Mouse (Mus musculus) cerebellum, adult 9-10 months (tissue): ENCODE measurements around the gene Wdr45.

ENCODE experiments used
- DNase-seq: peaks from one replicate; pipeline ENCODE4 v3.0.0; 2022

The Wdr45 gene

GRCm38 (mm10) chrX:7714135-7714899 lies at the start of gene Wdr45:
Gene Wdr45, plus strand, starts transcription at chrX:7714333.
- peak; percentile 97 for DNase-seq

DNA sequence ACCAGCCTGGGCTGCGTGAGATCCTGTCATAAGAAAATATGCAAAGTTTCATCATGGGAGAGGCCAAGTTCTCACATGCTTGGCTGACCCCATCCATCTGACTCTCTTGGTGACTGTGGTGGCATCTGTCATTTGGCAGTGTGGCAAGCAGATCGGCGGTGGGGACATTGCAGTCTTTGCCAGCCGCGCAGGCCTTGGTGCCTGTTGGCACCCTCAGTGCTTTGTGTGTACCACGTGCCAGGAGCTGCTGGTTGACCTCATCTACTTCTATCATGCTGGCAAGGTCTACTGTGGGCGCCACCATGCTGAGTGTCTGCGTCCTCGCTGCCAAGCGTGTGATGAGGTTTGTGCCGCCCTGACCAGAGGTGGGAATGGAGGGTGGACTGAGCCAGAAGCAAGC lies 49.3 kb upstream of the Wdr45 start:
- DNase-seq = peak; percentile 81

GRCm38 (mm10) chrX:7665739-7666502 lies 48.2 kb upstream of the Wdr45 start:
- DNase-seq = no peak

DNA sequence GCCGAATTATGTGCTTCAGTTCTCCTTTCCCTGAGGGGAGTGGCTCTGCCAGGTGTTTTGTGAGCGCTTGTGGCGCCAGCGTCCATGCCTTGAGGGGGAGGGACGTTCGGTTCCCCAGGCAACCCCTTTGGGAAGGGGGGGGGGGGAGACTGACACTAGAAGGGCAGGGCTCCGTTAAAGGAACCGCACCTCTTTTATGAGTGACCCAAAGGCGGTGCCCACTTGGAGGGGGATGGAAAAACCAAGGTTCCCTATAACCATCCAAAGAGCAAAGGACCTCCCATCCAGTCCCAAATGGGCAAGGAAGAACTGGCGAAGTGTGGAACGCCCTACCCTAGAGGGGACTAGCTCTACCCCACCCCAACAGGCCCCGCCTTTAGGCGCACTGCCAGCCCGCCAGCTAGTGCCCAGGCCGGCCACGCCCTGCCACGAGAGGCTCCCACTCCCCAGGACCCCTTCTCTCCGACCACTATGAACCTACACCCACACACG lies 43.7 kb upstream of the Wdr45 start:
- no peak for DNase-seq

GRCm38 (mm10) chrX:7670921-7671623 lies 43.1 kb upstream of the Wdr45 start, which contains the start of gene Plp2:
Gene Plp2, minus strand, starts transcription at chrX:7671390.
- no peak for DNase-seq

- DNase-seq = no peak
These were observed 41.4 kb upstream of the Wdr45 start for GRCm38 (mm10) chrX:7672739-7673138.

DNA sequence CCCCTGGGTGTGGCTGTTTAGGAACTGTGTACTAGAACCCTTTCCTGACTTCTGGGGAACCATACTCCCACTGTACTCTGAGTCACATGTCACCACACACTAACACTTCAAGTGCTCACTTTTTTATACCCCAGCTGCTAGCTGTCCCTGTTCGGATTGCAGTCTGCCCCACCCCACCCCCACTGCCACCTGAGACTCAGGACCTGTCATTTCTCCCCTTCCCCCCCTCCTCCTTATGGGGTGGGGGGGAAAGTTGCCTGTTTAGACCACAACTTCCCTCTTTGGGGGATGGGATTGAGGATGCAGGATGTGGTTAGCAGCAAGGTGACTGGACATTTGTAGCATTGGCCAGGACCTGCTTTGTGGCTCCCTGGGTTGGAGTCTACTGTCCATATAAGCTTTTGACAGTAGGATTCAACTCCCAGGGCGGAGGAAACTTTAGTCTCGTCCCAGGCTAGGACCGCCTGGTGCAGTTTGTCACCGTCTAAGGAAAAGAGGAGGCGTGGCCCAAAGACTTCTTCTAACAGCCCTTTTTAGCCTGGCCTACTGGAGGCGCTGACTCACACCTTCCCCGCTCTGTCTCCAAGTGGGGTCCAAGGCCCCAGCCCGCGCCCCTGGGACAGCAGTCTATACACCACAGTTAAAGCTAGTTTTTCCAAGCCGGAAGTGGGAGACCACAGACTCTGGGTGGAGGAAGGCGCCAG lies 40.4 kb upstream of the Wdr45 start:
- DNase-seq = no peak

DNA sequence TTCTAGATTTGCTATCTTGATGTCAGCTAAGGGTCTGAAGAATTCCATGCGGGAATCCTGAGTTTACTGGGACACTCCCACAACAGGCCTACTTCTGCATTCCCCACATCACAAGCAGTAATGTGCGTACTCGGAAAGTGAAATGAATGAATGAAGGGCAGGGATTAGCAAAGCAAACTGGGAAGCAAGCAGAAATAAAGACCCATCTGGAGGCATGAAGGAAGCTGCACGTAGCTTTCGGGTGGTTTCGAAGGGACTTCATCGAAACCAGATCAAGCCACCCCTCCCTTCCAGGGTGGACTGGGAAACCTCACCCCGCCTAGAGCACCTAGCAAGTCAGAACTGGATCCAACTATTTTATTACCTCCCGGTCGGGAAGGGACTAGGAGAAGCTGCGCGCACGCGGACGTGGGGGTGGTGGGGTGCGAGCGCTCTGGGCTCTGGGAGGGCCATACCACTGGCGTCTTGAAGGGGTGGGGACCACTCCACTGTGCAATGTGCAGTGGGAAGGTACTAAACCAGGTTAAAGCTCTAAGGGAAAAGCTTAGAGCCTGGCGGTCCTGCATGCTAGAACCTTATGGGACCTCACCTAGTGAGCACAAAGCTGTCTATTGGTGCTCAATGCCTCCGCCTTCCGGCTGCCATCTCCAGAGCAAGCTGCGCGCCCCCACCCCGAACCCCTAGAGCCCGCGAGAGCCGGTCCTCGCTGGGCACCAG lies 39.7 kb upstream of the Wdr45 start:
- no peak for DNase-seq

DNA sequence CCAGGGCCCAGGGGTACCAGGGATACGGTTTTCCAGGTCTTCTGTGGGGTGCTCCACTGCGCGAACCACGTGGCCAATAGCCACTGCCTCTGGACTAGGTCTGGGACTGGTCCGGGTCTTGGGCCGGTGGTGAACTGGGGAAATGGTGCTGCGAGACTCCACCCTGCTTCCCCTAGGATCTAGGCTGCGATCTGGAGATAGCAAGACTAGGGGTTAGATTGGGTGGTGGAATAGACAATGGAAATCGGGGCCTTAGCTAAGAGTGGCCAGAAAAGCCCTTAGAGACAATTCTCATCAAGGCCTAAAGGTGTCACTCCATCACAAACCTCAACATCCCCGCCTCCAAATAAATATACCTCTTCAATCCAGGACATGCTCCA lies 39.1 kb upstream of the Wdr45 start:
- DNase-seq = no peak

DNA sequence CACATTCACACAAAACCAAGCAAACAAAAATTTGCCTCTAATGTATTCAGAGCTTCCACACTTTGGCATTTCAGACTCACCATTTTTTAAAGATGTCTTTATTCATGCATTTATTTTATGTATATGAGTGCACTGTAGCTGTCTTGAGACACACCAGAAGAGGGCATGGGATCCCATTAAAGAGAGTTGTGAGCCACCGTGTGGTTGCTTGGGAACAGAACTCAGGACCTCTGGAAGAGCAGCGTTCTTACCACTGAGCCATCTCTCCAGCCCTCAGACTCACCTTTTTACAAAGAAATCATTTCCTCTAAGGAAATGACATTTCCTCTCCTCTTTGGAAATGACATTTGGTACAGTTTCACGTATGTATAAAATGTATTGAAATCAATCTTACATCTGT lies 35.1 kb upstream of the Wdr45 start:
- no peak for DNase-seq

GRCm38 (mm10) chrX:7679405-7680056 lies 34.6 kb upstream of the Wdr45 start:
- peak; percentile 90 for DNase-seq

- DNase-seq = no peak
These were observed 34.1 kb upstream of the Wdr45 start for GRCm38 (mm10) chrX:7680057-7680412.

DNA sequence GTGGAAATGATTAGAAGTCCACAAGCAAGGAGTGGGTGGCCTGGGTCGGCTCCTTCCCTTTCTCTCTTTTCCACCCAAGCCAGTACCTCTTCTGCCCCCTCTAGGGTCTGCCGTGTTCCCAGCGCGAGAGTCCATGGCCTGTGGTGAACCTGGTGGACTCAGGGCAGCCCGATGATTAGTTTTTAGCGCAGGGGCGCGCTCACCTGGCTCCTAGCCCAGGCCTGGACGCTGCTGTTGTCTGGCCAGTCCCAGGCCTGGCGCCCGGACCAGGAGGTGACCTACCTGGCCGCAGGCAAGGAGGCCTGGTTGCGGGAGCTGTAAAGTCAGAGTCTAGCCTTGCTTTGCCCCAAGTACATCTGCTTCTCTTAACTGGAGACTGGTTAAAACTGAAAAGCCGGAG lies 33.3 kb upstream of the Wdr45 start, which contains the start of gene Magix:
Gene Magix, minus strand, starts transcription at position 388 of the 400 bp plus-strand sequence.
- DNase-seq = no peak

DNA sequence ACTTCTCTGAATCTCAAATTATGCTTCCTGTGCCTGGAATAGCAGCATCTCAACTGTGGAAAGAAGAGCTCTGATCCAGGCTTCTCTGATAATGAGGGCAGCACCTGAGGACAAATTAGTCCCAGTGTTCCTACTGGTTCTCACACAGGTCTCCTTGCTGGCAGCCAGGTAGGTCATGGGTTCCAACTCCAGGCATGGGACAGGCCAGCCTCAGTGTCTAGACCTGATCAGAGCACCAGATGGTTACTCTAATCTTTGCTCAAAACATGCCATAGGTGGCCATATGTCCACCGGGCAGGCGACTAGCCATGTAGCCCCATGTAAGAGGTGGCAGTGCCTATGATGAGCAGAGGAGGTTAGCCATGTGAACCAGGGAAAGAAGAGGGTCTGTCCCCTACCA lies 25.8 kb upstream of the Wdr45 start:
- peak; percentile 43 for DNase-seq

DNA sequence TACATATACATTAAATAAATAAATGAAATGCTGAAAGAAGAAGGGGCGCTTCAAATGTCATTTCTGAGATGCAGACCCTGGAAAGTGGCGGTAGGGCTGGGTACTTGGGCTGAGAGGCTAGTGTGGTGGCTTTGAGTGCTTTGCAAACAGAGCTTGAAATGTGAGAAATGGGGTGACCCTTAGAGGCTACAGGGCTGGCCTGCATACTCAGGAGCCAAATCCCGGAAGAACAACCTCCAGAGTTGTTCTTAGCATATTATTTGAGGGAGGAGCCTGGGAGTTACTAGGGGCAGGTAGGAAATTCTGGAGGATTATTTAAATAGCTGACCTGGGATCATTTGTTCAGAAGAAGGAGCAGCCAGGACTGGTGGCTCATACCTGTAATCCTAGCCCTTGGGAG lies 23.6 kb upstream of the Wdr45 start:
- no peak for DNase-seq

GRCm38 (mm10) chrX:7692862-7693261 lies 21.3 kb upstream of the Wdr45 start:
- DNase-seq = peak; percentile 39

GRCm38 (mm10) chrX:7696520-7696919 lies 17.6 kb upstream of the Wdr45 start:
- DNase-seq = no peak

DNA sequence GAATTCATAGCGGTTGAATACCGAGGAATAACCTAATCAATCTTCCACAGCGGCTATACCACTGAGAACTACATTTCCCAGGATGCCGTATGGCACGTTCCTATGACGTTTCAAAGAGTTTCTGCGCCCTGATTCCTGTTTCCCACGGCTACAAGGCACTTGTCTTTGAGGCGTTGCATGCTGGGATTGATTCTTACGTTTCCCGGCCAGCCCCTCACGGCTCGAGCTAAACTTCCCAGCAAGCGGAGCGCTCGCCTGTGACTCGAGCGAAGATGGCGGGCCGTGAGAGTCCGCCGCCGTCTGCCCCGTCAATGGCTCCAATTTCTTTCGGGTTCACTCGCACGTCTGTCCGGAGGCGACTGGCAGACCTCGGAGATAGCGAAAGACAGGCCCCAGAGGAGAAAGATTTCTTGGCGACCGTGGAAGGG lies 17.2 kb upstream of the Wdr45 start, which contains the start of gene Gpkow:
Gene Gpkow, plus strand, starts transcription at position 178 of the 428 bp plus-strand sequence.
- peak; percentile 88 for DNase-seq

GRCm38 (mm10) chrX:7713764-7714134 lies 384 bp upstream of the Wdr45 start:
- peak; percentile 30 for DNase-seq

DNA sequence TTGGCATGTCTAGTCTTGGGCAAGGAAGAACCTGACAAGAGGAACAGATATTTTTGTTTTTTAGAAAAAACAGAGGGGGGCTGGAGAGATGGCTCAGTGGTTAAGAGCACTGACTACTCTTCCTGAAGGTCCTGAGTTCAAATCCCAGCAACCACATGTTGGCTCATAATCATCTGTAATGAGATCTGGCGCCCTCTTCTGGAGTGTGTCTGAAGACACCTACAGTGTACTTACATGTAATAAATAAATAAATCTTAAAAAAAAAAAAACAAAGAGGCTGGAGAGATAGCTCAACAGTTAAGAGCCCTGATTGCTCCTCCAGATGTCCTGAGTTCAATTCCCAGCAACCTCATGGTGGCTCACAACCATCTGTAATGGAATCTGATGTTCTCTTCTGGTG lies 1.9 kb downstream of the Wdr45 start:
- peak; percentile 41 for DNase-seq

DNA sequence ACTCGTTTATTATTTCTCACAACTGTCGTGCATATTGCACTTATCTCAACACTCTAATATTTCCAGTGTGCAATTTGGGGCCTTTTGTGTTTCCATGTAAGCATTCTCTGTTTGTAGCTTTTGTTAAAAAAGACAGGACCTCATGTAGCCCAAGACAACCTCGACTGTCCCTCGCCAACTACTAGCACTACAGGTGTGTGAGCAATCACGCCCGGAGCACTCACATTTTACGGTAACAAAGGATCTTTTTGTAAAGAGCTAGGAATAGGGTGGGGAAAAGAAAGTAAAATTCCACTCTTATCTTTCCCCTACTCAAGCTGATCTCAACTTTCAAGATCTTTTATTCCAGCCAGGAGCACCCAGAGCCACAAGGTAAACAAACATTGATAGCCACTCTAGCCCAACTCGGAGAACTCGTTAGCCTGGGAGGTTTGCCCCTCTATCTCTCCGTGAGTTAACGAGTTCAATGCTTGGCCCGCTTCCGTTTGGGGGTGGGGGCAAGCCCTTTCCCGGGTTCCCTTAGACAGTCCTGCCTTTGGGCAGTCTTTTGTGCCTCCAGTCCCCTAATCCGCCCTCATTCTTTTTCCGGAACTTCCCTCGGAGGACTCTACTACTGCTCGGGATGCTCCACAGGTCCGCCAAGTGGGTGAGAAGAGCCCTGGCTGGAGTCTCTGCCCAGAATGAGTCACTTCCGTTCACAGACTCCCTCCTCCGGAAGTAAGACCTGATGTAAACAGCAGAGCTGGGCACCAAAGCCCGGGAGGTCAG lies 7.6 kb downstream of the Wdr45 start, which contains the start of gene Gm45208:
Gene Gm45208, plus strand, starts transcription at position 732 of the 768 bp plus-strand sequence.
- DNase-seq = peak; percentile 74
